Mouse (Mus musculus) small intestine, adult 2 months (tissue): ENCODE data around the gene Jup.

ENCODE experiments used
- CTCF ChIP-seq: fragments of 200-500 bp; IDR thresholded peaks from 2 replicates; pipeline ENCODE4 v1.5.1; 2012; ENCODE audit warnings: low read depth, mild to moderate bottlenecking, control low read depth, inconsistent platforms, low read length, moderate library complexity, mixed read lengths; ENCODE audit not compliant: insufficient replicate concordance, insufficient read length; ENCODE audit errors: extremely low read depth
- POLR2A ChIP-seq: fragments of 200-500 bp; IDR thresholded peaks from 2 replicates; pipeline ENCODE4 v1.6.1; 2012; ENCODE audit warnings: low read depth, mild to moderate bottlenecking, control low read depth, inconsistent platforms, low read length, moderate library complexity

DNA sequence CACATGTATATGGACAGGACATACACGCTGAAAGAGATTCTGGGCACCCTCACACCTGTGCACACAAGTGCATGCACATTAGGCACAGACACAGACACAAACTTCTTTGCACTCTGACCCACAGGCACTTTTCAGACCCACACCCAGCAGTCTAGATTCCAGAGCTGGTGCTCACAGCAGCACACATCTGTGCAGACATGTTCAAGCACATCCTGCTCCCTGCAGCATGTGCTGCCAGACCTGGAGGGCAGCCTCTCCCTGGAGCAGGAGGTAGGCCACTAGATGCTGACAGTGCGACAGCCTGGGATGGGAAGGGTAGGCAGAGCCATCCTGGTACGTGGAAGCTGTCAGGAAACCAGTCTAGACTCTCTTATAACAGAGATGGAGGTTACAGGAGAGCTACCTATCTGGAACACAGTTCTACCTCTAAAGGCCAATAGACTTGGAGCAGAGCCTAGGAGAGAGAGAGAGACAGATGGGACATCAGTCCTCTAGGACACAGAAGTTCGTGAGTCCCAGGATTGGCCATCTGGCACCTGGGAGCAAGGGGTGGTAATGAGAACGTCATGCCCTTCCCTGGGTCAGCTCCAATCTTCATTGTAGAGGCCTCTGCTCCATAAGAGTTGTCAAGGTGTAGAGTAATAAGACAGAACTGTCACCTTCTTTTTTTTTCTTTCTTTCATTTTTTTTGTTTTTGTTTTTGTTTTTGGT lies 9.6 kb upstream of the Jup start:
- TF ChIP-seq POLR2A (no peak), CTCF (no peak)
